Mouse (Mus musculus) heart, postnatal 0 days (tissue): ENCODE results near the gene Btbd16.

Experiments used
- CTCF ChIP-seq: IDR thresholded peaks from 2 replicates; pipeline ENCODE4 v1.5.1; 2016; ENCODE audit warnings: antibody characterized with exemption, control low read depth, low read depth
- EP300 ChIP-seq: IDR thresholded peaks from 2 replicates; pipeline ENCODE4 v1.6.1; 2016; ENCODE audit warnings: antibody characterized with exemption, low read depth

GRCm38 (mm10) chr7:130823992-130824391 is 50.1 kb downstream of the Btbd16 start:
- TF ChIP-seq CTCF (no peak), EP300 (no peak)
